Mouse (Mus musculus): ENCODE results near the gene Mon1a.

The Mon1a gene

DNA sequence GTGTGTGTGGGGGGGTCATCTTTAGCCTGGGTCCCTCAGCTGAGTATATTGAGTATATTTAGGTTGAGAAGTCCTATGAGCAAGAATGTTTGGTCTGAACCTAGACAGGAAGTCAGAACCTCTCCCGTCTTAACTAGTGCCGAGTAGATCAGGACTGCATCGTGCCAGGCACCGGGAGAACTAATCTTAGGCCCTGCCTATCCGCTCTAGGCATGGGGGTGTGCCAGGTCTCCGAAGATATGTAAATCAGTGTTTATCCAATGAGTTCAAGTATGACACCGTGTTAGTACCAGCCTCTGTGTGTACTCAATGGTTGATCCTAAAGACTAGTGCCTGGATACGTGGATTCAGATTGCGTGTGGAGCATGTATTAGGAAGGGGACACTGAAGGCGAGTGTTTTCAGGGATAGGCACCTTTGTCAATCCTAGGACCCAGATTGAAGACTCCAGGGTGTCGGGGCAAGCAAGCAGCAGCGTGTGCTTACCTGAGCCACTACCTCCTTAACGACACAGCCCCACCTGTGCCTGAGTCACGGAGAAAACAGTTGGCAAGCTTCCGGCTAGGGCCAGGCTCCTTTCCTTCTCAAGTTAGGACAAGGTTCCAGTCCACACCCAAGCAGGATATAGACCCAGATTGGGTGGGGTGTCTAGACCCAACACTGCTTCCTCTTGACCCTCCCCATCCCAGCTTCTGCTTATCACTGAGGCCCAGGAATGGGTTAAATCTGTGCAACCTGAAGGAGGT is 22.2 kb downstream of the Mon1a start:
- DNase-seq, result peak; percentile 26

DNA sequence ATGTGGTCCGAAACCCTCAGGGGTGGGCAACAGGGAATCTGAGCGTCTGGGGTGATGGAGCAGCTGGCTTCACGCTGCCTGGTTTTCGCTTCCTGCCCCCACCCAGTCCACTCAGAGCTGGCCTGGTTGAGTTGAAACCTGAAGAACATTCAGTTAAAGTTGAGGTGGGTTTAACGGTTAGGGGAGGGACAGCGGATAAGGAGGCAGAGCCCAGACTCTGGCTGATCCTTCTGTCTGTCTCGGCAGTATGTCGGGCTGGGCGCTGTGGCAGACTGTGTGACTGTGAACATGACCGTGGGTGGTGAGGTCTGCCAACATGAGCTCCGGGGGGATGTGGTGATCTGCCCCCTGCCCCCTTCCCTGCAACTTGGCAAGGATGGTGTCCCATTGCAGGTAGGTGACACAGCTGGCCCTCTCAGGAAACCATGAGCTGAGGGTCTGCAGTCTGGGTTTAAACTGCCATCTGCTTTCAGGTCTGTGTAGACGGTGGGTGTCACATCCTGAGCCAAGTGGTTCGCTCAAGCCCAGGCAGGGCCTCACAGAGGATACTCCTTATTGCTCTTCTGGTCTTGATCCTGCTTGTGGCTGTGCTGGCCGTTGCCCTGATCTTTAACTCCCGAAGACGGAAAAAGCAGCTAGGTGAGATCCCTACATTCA is 26.9 kb downstream of the Mon1a start:
- DNase-seq, result no peak

DNA sequence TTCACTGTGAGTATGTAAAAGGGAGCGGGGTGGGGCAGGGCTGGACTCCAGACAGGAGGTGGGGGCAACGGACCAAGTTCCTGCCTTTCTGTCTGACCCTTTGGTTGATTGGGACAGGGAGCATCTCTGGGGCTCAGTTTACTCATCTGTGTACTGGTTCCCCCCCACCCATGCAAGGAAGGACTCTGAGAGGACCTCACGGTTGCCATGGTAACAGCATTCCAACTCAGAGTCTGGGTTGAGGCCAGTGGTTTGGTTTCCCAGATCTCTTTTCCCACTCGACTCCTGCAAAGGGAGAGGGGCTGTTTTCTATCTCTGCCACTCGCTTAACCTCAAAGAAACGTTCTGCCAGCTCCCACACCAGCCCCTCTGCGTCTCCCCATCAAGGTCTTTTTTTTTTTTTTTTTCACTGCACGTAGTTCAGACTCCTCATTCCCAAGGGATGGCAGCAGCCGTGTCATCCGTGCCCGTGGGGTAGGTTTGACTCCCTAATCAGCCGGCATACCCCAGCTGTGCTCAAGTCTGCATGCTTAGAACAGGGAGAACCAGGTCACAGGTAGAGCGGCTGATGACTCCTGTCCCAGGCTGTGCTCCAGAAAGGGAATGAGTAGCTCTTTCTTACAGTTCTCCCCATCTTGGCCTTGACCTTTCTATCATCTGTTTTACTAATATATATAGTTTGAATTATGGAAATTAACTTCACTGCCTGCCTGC is 30.1 kb downstream of the Mon1a start:
- DNase-seq, result no peak

DNA sequence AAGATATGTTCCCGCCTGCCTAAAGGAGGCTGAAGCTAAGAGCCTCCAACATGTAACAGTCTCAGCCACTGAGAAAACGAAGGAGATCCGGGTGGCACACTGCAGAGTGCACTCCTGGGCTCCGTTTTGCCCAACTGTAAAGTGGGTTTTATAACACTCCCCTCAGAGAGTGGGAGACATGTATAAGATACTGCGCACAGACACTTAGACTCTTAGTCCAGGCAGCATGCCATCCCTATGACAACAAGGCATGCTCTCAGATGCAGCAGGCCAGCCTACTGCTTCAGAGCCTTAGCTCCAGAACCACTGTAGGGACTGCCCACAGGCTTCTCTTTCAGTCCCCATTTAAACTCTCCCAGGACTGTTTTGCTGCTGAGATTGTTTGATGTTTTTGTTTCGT is 30.9 kb downstream of the Mon1a start:
- no peak for DNase-seq

DNA sequence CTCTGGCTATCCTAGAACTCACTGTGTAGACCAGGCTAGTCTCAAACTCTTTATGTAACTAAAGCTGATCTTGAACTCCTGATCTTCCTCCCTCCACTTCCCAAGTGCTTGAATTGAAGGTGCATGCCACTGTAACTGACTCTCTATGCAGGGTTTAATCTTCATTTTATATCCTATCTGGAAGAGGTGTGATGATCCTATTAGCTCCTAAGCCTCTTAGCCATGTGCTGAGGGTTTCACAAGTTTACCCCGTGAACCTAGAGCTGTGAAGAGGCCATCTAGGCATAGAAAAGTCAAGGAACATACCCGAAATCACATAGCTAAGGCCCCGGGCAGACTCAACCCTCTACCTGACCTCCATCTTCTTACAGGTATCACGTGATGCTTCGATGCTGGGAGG is 31.5 kb downstream of the Mon1a start:
- no peak for DNase-seq

DNA sequence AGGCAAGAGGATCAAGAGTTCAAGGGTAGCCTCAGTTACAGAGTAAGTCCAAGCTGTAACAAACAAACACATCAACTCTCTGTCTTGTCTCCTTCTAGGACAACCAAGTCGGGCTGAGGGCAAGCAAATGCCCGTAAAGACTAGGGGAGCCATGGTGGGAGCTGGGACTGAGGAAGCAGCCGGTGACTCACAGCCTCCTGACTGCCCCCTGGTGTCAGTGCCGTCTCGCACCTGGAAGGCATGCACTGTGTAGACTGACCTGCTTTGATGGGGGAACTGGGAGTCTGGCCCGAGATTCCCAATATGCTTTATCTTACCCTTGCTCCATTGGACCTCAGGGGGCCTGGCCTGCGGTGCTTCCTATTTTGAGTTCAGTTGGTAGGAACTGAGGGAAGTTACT is 35.1 kb downstream of the Mon1a start:
- DNase-seq, result peak; percentile 66

DNA sequence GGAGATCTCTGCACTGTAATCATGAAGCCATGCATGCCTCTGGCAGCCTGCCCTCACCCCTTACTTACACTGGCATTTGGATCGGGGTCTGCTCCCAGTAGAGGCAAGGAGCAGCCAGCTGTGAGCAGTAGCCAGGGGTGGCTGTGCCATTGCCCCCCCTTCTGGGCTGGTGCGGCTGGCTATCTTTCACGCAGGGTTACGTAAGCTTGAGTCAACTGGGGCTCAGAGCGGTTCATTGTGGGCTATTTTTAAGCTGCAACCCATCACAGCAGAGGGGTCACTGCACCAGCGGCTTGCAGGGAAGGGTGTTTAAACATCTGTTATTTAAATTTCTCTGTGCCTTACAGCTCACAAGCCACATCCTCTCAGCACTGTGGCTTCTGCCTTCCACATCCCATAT is 36.0 kb downstream of the Mon1a start:
- DNase-seq, result peak; percentile 30

DNA sequence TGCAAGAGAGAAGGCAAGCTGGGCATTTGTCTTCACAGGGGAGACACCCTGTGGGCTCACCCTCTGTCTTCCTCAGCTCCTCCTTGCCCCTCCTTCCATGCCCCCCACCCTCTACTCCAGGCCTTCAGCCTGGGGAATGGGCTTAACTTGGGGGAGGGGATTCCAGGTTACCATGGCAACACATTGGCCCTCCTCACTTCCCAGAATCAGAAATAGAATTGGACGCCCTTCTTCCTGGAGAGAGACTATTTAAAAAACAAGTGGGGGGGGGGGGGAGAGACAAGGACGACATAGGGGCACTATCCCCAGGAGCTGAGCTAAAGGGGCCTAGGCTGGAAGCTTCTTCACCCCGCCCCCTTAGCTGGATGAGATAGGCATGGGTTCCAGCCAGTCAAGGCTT is 37.3 kb downstream of the Mon1a start:
- no peak for DNase-seq

DNA sequence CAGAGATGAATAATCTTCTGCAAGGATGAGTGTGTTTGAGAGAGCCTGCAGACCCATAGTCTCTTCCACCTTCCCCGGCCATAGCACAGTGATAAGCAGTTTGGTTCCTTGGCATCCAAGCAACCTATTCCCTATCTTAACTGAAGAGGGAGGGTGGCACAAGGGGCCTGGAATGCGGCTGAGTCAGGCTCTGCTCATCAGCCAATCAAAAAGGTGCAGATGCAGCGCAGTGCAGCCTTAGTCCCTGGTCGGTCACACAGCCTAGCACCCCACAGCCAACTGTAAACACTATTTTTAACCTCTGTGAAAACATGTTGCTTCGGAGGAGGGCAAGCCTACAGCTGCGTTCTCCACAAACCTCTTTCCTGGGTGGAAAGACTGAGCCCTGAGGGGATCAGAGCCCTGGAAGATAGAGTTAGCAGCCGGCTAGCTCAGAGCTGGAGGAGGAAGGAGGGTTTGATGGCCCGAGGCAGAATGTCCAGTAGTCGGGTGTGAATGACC is 39.0 kb downstream of the Mon1a start:
- DNase-seq, result no peak

DNA sequence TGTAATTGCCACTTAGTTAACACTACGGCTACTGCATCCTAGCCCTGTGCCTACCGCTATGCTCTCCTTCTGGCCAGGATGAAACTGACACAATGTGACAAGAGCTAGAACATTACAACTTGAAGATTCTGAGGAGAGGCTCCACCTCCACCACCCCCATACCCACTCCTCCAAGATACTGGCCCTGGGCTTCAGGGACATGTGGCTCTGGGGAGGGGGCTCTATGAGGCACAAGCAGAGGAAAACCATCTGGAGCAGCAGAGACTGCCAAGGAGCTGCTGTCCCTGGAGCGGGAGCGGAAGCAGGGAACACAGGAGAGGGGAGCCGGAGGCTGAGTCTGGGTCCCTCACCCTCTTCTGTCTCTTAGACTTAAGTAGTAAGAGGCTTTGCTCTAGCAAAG is 39.8 kb downstream of the Mon1a start:
- no peak for DNase-seq

DNA sequence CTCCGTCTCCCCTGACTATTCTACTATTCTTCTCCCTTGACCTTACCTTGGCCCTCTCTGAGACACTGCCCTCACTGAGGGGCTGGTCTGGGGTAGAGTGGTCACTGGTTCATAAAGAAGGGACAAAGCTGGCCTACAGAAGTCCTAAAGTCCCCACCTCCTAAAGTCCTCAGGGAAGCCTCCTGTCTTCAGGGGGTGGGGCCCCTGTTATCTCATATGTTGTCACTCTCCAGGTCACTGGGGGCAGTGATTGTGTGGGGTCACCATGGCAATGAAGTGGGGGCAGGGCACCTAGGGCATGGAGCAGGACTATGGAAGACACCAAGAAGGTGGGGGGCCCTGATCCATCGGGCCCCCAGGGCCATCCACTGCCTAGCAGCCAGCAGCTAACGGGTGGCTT is 40.2 kb downstream of the Mon1a start, which contains the start of gene Actl11:
Actl11 (plus strand) TSS at position 301 of the 400 bp plus-strand sequence.
- no peak for DNase-seq

DNA sequence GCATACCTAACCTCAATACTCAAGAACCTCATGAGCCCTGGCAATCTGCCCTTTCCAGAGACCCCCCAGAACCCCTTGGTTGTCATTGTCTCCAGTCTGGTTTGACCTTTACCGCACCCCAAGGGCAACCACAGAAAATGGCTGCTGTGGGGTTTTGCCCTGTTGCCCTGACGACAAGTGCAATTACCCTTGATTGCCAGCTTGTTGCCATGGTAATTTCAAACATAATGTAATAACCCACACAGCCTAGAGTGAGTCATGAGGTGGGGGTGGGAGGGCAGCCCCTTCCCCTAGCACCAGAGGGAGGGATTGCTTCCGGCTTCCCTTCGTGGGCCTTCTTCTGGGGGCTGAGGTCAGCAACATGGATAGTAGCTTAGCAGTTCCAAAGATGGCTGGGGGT is 44.3 kb downstream of the Mon1a start:
- no peak for DNase-seq

DNA sequence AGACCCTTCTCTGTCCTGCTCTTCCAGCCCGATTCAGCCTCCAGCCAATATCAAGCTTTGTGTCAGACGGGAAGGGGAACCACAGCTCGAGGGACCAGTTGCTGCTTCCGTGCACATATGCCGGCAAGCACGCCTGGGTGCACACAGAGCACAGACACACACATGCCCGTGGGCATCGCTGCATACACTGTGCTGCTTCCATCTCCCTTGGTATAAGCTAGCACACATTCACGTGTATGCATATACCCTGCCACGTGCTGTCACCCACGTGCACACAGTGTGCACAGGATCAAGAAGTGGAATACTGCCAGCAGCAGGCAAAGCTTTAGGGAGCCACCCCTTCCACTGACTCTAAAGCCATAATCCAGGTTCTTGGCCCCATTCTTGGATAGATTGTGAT is 46.2 kb downstream of the Mon1a start:
- DNase-seq, result no peak

DNA sequence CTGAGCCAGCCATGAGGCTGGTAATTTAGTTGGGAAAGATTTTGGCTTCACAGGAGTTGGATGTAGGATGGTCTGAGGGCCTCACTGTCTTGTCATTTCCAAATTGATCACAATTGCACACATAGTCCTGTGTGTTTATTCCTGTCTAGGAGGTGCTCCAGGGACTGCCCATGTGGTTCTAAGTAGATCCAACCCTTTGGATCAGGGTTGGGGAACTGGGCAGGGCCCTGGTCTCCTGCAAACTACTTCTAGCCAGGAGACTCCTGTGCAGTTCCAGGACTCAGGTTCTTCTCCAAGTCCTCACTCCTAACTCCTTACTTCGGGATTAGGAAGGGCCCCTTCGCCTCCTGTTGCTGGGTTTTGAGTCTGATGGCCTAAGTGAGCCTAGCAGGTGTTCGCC is 47.4 kb downstream of the Mon1a start, which contains the start of gene Camkv:
Camkv (plus strand) TSS at position 301 of the 400 bp plus-strand sequence.
- no peak for DNase-seq

DNA sequence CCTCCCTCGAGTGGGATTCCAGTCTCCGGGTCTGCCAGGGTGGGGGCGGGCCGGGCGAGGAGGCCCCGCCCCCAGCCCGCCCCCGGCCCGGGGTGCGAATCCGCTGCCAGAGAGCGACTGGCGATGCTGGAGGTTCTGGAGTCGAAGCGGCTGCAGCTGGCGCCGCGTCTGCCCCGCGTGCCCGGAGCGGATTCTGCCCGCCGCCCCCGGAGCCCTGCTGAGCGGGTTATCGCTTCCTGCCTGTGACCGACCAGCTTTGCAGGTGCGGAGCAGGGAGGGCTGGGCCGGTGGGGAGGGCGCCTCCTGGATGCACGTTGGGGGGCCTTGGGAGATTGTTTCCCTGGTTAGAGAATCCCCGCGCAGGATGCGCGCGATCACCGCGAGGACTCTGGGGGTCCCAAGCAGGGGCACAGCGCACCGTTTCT is 47.9 kb downstream of the Mon1a start:
- no peak for DNase-seq

DNA sequence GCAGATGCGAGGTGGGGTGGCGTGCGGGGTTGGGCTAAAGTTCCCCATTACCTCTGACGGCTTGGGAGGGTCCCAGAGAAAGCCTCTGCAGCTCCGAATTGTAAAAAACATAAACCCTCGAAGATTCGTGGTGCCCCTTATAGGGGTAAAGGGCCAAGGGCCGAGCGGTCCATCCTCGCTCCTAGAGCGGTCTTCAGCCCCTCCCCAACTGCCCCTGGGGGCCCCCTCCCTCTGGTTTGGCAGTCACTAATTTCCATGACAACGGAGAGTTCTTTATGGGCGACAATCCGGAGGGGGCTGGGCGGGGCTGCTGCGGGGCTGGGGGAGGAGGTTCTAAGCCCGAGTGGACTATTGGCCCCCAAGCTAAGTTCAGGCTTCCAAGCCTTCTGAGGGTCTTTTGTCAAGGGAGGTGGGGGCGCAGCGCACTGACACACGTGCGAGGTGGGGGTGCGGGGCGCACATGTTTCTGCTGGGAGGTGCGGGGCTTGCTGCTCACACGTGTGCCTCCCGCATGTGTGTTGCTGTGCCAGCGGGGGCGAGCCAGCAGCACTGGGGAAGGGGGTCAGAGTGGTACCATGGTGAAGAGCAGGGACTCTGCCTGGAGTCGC is 48.4 kb downstream of the Mon1a start:
- no peak for DNase-seq

DNA sequence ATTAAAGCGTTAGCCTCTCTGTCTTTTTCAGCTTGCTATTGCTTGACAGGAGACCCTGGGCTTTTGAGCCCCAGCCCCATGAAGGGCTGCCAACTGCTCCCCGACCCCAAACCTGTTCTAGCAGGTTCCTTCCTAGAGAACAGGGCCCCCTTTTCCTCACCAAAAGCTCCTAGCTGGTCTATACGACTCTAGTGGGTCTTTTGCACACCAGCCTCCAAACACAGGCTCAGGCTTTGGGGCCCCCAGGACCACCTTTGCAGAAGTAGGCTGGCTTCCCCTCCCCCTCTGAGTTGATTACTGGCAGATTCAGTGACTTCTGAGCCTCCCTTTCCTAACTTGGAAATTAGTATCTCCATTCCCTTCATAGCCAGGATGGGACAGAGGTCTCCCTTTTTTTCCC is 48.9 kb downstream of the Mon1a start:
- no peak for DNase-seq

DNA sequence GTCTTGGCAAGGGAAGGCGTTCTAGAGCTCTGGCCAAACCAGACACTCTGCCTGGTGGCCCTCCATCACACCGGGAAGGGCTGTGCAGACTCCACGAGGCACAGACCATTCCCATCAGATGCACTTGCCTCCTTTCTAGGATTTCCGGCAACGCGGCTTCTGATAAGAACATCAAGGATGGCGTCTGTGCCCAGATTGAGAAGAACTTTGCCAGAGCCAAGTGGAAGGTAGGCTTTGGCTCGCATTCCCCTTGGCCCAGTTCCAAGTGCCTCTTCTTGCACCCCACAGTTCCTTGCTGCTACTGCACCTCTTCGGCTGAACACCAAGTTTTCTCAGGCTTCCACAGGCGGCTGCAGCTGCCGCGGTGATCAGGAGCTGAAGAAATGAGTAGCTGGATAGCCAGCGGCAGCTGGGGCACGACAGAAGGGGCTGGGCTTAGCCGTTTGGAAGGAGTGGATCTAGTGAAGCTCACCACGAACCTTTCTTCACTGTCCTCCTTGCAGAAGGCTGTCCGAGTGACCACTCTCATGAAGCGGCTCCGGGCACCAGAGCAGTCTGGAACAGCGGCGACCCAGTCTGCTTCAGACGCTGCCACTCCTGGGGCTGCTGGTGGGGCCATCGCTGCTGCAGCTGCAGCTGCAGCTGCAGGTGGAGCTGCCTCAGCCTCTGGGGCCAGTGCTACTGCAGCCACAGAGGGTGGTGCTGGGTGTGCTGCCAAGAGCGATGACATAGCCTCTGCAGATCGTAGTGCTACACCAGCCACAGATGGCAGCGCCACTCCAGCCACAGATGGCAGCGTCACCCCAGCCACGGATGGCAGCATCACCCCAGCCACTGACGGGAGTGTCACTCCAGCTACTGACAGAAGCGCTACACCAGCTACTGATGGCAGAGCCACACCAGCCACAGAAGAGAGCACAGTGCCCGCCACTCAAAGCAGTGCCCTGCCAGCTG is 59.6 kb downstream of the Mon1a start:
- DNase-seq, result no peak

DNA sequence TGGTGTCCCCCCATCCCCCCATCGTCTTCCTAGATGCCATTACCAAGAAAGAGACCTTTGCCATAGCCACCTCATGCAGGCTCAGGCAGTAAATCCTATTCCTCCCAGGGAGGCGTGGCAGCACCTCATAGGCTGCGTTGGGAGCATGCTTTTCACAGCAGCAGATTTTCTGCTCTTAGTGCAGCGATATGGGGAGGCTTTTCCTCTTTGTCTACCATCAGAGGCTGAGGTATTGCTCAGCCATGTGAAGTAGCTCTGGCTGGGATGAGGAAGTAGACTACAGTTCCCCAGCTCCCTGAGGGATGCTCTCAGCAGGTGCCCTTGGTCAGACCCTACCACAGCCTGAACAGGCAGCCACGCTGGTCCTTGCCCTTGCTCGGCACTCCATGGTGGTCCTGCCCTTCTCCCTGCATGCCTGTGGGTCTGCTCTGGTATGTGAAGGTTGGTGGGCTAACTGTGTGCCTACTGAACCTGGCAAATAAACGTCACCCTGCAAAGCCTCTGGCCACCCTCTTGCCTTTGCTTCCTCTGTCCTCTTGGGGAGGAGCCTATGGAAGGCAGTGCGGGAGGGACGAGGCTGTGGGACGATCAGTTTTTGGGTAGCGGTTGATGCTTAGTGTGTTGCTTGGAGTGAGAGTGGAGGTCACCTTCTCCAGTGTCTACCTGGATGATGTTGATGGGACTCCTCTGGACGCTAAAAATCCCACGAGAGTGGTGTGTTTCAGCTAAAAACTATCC is 61.4 kb downstream of the Mon1a start:
- DNase-seq, result no peak

DNA sequence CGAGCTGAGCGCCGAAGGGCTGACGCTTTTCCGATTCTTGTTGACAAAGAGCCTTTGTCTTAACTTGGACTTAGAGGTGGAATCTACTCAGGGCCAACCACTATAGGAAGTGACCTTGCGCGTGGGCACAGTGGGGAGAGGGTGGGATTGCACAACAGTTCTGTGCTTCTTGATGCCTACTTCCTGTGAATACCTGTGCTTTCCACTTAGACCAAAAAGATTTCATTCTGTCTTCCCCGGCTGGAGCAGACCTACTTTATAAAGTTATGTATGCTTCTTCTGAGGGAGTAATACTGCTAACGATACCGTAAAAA is 61.9 kb downstream of the Mon1a start, which contains the start of gene Traip:
Traip (plus strand) TSS at position 215 of the 314 bp plus-strand sequence.
- DNase-seq, result no peak

All from lung, postnatal 36 days (tissue).